Mouse (Mus musculus) cerebral cortex, adult 2 months (tissue): ENCODE results near the gene Anxa8.

Source experiments
- WGBS: fragments of 180-500 bp; shearing (Covaris S2); methylation state at CpG from one replicate; pipeline ENCODE4 v1.1.7; 2018; 5-methylcytosine and 5-hydroxymethylcytosine counted together

Gene Anxa8

DNA sequence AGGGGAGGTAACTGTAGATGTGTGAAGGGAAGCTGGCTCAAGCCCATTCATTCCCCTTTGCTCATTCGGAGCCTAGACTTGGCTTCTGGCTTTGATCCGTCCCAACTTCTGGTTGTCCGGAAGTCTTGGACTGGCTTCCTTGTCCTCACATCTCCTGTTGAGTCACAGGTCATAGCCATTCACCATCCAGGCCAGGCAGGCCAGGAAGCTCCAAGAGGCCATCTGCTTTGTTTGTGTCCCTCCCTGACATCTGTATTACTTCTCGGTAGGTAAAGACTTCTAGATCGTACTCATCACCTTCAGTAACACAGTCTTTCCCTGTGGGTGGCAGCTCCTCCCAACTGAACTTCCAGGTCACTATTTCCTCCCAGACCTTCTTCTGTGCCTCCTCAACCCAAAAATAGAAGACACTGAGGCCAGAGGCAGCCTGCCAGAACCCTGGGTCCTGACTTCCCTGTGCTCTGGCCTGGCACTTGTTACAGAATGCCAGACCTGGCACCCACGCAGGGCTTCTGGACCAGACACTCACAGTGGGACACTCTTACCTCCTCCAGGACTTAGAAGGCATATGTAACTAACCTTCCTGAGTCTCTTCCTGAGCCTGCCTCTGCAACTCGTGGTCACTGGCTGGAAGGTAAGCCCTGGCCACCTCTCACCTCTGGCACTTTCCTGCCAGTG, 33.4 kb downstream of the Anxa8 start:
- 69% methylated on average over 7 of the region's 7 CpGs for WGBS

DNA sequence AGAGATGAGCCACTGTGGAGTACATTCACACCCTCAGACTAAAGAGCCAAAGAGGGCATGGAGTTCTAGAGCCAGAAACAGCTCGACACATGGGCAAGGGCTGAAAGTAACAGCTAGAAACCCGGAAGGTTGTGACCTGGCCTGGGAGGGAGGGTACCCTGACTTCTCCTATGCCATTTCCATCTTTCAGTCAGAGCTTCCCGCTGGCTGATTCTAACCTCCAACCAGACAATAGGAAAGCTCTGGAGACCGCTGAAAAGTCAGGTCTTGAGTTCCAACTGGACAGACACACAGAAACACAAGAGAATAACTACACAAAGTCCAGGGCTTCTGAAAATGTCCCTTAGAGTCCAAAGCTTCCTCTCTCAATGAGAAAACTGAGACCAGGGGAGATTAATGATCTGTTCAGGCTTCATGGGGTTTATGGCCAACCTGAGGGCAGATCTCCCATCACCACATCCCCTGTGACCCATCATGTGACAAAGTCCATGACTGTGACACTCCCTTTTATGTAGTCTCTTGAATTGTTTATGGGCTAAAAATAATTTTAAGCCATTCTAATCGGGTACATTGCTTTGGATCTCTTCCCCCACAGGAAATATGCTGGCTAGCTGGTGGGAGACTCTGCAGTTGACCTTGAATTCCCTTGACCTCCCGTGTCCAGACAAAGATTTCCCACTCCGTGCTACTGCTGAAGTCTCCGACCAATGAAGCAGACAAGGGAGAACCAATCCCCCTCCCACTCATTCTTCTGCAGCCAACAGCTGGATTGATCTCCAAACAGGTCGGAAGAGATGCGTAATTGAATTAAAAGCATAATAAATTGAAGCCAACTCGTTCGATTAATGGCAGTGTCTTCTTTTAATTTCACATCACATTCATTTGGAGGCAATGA, 34.5 kb downstream of the Anxa8 start:
- 85% methylated on average over 12 of the region's 12 CpGs for WGBS

DNA sequence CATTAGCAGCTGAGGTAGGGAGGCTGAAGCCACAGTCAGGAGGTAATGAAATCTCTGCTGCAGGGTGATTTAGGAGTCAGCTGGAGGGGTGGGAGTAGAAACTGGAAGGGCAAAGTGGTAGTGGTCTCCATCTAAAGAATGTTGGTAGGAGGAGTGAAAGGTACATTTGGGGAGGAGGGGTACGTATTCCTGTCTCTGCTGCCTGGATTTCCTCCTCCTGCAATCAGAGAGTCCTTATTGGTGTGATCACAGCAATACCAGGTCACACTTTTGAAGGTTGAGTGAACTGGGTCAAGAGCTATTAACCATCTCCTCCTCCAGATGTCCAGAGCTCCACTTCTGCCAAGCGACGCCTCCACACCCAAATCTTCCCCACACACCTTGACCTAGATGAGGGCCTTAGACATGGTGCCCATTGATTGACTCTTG, 35.2 kb downstream of the Anxa8 start:
- WGBS: 97% methylated on average over 3 of the region's 3 CpGs

DNA sequence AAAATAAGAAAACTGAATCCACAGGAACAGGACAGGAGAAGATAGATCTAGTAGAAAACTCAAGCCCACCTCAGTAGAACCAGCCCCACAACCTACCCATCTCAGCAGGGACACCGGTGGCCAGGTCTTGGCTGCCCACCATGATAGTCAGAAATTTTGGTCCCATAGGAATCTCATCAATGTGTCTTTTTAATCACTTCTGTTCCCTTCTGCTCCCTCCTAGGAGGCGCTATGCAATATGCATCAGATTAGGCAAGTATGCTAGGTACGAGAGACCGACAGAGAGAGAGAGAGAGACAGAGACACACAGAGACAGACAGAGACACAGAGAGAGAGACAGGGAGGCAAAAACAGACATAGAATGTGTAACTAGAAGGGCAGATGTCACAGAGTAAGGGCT, 35.9 kb downstream of the Anxa8 start:
- WGBS: 90% methylated on average over 4 of the region's 4 CpGs

DNA sequence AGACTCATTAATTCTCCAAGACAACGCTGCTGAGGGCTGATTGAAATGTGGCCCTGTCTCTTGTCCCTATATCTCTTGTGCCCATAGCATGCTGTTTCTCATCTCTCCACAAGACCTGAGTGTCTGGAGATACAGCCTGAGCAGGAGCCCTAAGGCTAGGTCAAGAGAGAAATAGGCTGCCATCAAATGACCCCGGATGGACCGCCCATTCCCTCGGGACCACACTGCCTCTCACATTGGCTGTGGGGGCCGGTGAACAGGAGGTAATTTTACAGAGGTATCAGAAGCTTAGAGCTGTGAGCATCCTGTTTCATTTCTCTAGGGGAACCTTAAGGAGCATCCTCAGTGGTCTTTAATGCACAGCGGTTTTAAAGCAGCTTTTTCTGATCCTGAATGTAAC, 45.4 kb downstream of the Anxa8 start:
- 78% methylated on average over 6 of the region's 6 CpGs for WGBS

DNA sequence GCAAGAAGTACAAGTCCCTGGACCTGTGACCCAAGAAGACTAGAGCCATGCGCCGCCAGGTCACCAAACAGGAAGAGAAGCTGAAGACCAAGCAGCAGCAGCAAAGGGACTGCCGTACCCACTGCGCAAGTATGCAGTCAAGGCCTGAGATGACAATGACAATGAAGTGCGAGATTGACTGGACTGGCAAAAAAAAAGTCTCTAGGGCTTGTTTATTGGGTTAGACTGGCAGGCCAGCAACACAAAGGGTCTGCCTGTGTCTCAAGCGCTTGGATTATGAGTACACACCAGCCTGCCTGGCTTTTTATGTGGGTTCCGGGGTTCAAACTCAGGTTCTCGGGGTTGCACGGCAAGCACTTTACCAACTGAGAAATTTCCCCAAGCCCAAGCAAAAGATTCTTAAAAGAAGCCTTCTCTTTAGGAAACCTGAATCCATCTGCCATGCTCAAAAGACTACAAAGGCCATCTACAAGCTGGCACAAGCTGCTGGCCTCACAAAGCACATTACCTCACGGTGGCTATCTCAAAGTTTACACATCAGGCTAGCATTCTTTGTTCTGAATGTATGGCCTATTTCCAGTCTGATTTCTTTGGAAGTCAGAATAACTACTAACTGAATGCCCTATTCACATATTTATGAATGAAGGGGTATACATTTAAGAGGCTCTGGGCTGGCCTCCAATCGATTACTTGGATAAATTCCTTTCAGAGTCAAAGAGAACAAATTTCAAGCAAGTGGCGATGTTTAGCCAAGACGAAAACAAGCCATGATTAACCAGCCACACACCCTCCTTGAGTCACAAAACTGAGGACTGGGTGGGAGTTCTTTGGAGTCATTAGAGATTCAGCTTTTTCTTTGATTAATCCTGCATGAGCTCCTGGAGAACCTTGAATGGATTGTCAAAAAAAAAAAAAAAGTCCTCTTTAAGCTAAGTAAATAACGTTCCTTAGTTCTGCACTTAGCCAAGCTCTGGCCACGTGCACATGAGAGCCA, 54.2 kb downstream of the Anxa8 start:
- WGBS: 71% methylated on average over 15 of the region's 15 CpGs

DNA sequence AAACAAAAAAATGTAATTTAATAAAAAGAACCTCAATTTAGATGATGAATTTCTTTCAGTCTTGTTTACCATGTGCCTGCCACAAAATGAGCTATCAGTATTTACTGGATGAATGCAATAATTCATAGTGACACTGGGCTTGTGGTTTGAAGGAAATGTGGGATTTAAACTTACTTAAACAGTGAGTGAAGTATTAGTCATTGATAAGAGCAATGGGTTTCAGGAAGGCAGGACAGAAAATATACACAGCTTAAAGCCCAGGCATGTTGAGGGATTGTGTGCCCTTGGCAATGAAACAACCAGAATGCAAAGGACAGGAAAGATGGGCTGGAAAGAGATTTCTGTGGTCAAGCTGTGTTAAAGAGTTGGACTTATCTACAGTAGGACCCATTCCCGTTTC, 56.5 kb downstream of the Anxa8 start:
- WGBS: 81% methylated on average over 1 of the region's 1 CpGs

DNA sequence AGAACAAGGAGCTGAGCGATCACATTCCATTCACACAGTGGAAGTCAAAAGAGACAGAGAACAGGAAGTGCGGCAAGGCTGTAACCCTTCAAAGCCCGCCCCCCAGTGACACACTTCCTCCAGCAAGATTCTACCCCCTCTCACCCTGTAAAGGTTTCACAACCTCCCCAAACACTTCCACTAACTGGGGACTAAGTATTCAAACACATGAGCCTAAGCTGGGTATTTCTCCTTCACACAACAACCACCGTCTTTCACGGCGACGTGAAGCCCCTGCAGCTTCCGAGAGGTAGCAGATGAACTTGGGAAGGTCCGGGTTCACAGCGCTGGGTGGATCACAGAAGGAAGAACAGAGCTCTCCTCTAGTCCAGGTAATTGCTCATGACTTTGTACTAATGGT, 57.1 kb downstream of the Anxa8 start:
- WGBS: 93% methylated on average over 10 of the region's 10 CpGs
